Mouse (Mus musculus) heart, adult 2 months (tissue): Measurements from ENCODE around the gene Tbc1d19.

Experiments
- CTCF ChIP-seq: fragments of 200-600 bp; IDR thresholded peaks from 2 replicates; pipeline ENCODE4 v1.8.1; 2022; ENCODE audit warnings: antibody characterized with exemption, mild to moderate bottlenecking, moderate library complexity
- EP300 ChIP-seq: fragments of 200-500 bp; IDR thresholded peaks from 2 replicates; pipeline ENCODE4 v1.6.1; 2011; ENCODE audit warnings: low read depth, low read length, control low read depth; ENCODE audit not compliant: insufficient read depth
- POLR2A ChIP-seq: fragments of 200-500 bp; IDR thresholded peaks from 2 replicates; pipeline ENCODE4 v1.6.1; 2011; ENCODE audit warnings: mild to moderate bottlenecking, low read depth, low read length, control low read depth; ENCODE audit not compliant: insufficient read depth

DNA sequence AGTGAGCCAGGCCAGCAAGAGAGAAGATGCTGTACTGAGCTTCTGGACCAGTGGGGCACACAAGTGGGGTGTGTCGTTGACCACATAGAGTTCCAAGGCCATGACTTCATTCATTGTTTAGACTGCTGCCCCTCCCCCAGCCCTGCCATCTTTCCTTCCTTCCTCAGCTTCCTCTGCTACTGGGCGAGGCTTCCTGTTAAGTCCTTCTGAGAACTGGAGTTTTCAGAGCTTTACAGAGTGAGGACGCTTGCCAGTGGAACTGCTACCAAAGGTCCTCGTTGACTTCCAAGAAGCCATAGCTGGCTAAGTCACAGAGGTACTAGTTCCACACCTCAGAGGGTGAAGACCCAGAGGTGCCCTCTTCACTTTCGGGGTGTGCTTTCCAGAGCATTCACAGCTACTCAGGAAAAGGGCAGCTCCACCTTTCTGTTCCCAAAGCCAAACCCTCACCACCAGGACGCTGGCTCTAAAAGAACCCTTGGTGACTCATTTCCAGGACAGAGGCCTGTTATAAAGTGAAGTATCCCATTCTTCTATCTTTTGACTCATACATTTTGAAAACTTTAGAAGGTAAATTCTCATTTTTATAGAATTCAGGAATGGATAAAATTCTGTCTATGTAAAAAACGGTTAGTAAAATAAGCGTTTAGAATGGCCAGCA, 139.3 kb downstream of the Tbc1d19 start:
- TF ChIP-seq CTCF (no peak), POLR2A (peak; percentile 46; the same call in 1 of the 2 replicates), EP300 (peak; percentile 97)
